Mouse (Mus musculus) brain, embryonic 14.5 days (tissue): ENCODE measurements around the gene Sufu.

ENCODE experiments used
- CTCF ChIP-seq: fragments of 200-500 bp; IDR thresholded peaks from 2 replicates; pipeline ENCODE4 v1.5.1; 2012; ENCODE audit warnings: inconsistent platforms, mild to moderate bottlenecking, moderate library complexity, borderline replicate concordance; ENCODE audit not compliant: insufficient read depth, insufficient read length; ENCODE audit errors: extremely low read depth
- POLR2A ChIP-seq: fragments of 200-500 bp; IDR thresholded peaks from 2 replicates; pipeline ENCODE4 v1.6.1; 2012; ENCODE audit warnings: mild to moderate bottlenecking, inconsistent platforms, borderline replicate concordance; ENCODE audit not compliant: poor library complexity, insufficient read depth, insufficient read length, severe bottlenecking; ENCODE audit errors: extremely low read depth

- no peak for TF ChIP-seq CTCF
- TF ChIP-seq POLR2A = no peak
Observed at GRCm38 (mm10) chr19:46515287-46515821, 118.7 kb downstream of the Sufu start.
